17 mouse cellular contexts compared by ENCODE assay signal in the genomic region with DNA sequence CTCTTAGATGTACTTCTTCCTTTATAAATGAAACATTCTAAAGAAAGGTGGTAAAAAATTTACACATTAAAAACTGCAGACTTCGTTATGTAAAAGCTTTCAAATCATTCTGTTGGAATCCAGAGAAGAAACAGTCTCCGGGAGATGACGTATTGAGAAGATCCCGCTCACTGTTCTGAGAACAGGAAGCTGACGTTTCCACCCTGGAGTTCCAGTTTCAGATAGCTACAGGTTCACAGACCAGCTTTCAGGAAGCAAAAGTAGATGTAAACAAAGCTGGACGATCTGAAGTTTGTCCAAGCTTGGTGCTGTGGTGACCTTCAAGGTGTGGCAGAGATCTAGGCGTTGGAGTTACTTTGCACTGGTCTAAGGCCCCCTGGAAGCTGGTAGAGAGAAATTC. TPM values are rescaled to one million over a fixed set of nuclear protein-coding genes. Genes with fewer than 3 reads are reported as not detected.
A peak's percentile ranks its signal among the peaks of the same experiment; 100 is the strongest.
DNase-seq lines count a peak whose midpoint lies in the region; TF ChIP-seq lines count a peak whose summit lies in the region.
"Had no signal": no experiment of that assay in that cellular context is flagged by ENCODE, and none has a peak within 500 bp of the region (broad histone marks: within the 10 kb centered on the region; RNA-seq: fewer than 3 reads in every experiment).

No protein-coding gene starts in this region.

- H3K27ac ChIP-seq in kidney, adult 2 months (ENCODE audit: insufficient read depth, low read depth, low read length) = no peak overlapping the region
- H3K27ac ChIP-seq: forebrain, embryonic 10.5 days; liver, embryonic 13.5 days; neural tube, embryonic 15.5 days had no signal

- H3K36me3 ChIP-seq in kidney, adult 2 months (ENCODE audit: control insufficient read depth, insufficient read depth, low read length) = no peaks in the 10 kb centered on the region
- H3K36me3 ChIP-seq: forebrain, embryonic 10.5 days; liver, embryonic 13.5 days; neural tube, embryonic 15.5 days had no signal

- no peak for TF ChIP-seq POLR2A in kidney, adult 2 months (IDR thresholded peaks at IDR 0.05; ENCODE audit: low read depth, low read length)

- H3K4me3 ChIP-seq in kidney, adult 2 months (ENCODE audit: insufficient read depth, low read depth, low read length) = no peak overlapping the region
- H3K4me3 ChIP-seq: forebrain, embryonic 10.5 days; liver, embryonic 13.5 days; megakaryocyte, embryonic 14.5 days; neural tube, embryonic 15.5 days had no signal

- 62% methylated on average over 7 of the region's 7 CpGs for WGBS in kidney, adult 2 months

- no peak for TF ChIP-seq CTCF in kidney, adult 2 months (conservative IDR thresholded peaks at IDR 0.05; ENCODE audit: insufficient read depth, insufficient read length, low read depth, low read length)

- no peaks in the 10 kb centered on the region for H3K4me1 ChIP-seq in kidney, adult 2 months (ENCODE audit: control insufficient read depth, insufficient read depth, low read length)
- H3K4me1 ChIP-seq: liver, embryonic 13.5 days; neural tube, embryonic 15.5 days had no signal

- peak; percentile 15 for DNase-seq in adrenal gland, postnatal 14 days
- DNase-seq in adrenal gland, adult 18-20 months (ENCODE audit: low spot score in 2 of 2) = no peak
- DNase-seq in kidney, adult 2 months = peak; percentile 14
- no peak for DNase-seq in kidney, adult 11 months
- DNase-seq in lung, postnatal 36 days = peak; percentile 42
- no peak for DNase-seq in lung, postnatal 10 days
- peak; percentile 18 to 29 for DNase-seq in monocyte, adult 2 months (ENCODE audit: low read depth in 1 of 2, low spot score in 2 of 2)
- DNase-seq in testis, postnatal 14 days (ENCODE audit: low spot score) = no peak
- DNase-seq: cerebellum, adult 18-20 months; gastrocnemius, postnatal 36 days; kidney, postnatal 14 days; left cerebral cortex, postnatal 4 days; liver, embryonic 13.5 days; thymus, postnatal 36 days had no signal

- H3K27me3 ChIP-seq in kidney, adult 2 months (replicated peaks; ENCODE audit: control insufficient read depth, insufficient read depth, low read length) = no peaks in the 10 kb centered on the region
- H3K27me3 ChIP-seq: liver, embryonic 13.5 days; megakaryocyte, embryonic 14.5 days; neural tube, embryonic 15.5 days had no signal

RNA-seq across cellular contexts. Expression of a gene that starts 41.9 kb away (rescaled TPM):
- 20.7 and 20.9 TPM in 2 replicates for total RNA-seq in adrenal gland, postnatal 14 days (2021)
- 10 to 100 TPM; 19.8 to 22.0 TPM for total RNA-seq in adrenal gland, adult 18-20 months (2021)
- polyA plus RNA-seq in kidney, adult 2 months (2012; rRNA removed) = 11.2 and 11.7 TPM in 2 replicates

Comparison
In these comparisons a context has a peak if more than half of its experiments do, and no peak if none do; other contexts are left out.
1. DNase-seq: peak in adrenal gland, postnatal 14 days (single experiment), kidney, adult 2 months (single experiment), lung, postnatal 36 days (single experiment) and monocyte, adult 2 months (2 of 2); none in adrenal gland, adult 18-20 months (0 of 2), kidney, adult 11 months (single experiment), lung, postnatal 10 days (single experiment) and testis, postnatal 14 days (single experiment).